Mouse (Mus musculus) left cerebral cortex, adult 8-10 months (tissue): ENCODE data around the gene Rhbdf1. TPM values are rescaled to one million over a fixed set of nuclear protein-coding genes. Genes with fewer than 3 reads are reported as not detected.

Source experiments
- DNase-seq, 2 experiments: peaks; one replicate each; pipeline ENCODE4 v3.0.0; 2022; ENCODE audit warnings: low spot score in 2 of 2
- total RNA-seq, 4 experiments: library from RNA; stranded (reverse); gene quantifications; 2 replicates each; pipeline ENCODE4 v1.2.4; 2022

Rhbdf1 gene
- total RNA-seq, 4 experiments from 2014 or later, result 8.4 to 14.2 (median 10.1) TPM

GRCm38 (mm10) chr11:32238093-32238860 is 16.2 kb upstream of the Rhbdf1 start:
- DNase-seq, result peak in 1 of 2 experiments; percentile 74

GRCm38 (mm10) chr11:32237411-32237795 is 15.3 kb upstream of the Rhbdf1 start:
- DNase-seq, result no peak

DNA sequence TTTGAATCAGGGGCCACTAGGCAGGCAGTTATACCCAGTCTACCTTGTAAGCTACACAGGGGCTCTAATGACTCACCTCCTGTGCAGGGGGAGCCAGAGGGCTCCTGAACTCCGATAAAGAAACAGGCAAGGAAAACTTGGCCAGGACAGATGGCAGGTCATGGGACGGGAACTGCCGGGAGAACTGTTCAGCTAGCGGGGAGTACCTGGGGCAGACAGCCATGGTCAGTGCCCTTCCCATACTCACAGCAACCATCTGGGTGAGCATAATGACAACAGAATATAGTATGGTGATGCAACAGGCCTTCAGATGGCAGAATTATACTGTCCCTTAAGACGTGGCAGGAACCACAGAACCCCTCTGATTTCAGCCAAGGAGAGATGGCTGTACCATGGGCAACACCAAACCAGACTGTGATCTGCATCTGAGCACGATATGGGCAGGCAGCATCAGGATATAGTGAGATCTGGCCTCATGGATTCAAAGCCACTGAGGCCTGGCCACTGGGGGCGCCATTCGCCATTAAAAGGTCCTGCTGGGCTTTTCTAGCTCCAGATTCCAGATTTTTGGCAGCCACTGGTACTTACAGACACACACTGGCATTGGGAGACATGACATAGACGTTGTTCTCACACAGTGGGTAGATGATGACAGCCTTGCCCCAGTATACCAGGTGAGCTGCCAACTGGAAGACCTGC is 14.8 kb upstream of the Rhbdf1 start:
- DNase-seq, result peak in 1 of 2 experiments; percentile 4

GRCm38 (mm10) chr11:32236132-32236531 is 14.0 kb upstream of the Rhbdf1 start:
- DNase-seq, result peak in 1 of 2 experiments; percentile 7

DNA sequence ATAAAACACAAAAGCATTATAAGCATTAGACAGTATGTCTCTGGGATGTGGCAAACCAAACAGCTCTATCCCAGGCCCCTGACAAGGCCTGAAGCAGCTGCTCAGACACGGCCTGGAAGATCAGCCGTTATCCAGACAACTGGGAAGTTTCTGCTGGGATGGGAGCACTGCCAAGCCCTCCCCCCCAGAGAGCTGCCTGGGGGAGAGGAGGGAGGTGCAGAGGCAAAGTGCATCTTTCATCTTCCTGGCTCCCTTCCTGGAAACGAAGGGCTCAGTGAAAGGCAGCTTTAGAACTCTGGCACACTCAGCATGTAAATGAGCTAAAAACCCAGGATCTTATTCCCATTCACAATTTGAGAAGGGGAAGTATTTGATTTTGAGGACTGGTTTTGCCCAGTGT is 13.5 kb upstream of the Rhbdf1 start:
- DNase-seq, result peak in 1 of 2 experiments; percentile 71

- DNase-seq, result peak in 1 of 2 experiments; percentile 23
These were observed 12.9 kb upstream of the Rhbdf1 start for GRCm38 (mm10) chr11:32234816-32235485.

GRCm38 (mm10) chr11:32233895-32234294 is 11.8 kb upstream of the Rhbdf1 start:
- DNase-seq, result no peak

DNA sequence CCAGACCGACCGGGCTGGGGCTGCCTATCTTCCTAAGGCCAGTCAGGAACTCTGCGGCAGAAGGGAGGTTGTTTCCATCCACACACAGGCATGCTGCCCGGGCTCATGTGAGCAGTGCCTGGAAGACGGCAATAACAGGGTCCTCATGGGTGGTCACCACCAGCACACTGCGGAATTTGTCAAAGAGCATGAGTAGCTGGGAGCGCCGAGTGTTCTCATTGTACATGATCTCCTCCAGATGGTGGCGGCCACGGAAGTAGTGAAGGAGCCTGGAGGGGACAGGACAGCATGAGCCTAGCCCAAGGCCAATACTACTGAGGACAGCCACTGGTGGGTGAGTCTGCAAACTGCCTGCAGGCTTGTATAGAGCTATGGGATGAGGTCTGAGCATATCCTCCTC is 10.7 kb upstream of the Rhbdf1 start:
- no peak for DNase-seq

DNA sequence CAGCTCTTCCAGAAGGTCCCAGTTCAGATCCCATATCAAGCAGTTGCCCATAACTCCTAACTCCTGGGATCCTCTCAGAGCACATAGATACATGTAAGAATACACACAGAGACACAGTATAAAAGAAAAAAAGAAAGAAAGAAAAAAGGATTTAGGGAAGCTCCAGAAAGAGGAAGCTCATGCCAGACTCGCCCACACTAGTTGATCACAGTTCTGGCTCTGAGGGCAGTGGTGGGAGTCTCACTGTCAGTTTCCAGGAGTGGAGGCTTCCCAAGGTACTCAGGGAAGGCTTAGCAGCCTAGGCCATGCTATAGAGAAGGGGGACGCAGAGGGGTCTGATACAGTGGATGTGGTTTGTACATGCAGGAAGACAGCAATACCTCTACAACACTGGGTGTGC is 9.0 kb upstream of the Rhbdf1 start:
- no peak for DNase-seq

- DNase-seq, result no peak
These were observed 8.1 kb upstream of the Rhbdf1 start for GRCm38 (mm10) chr11:32230220-32230619.

DNA sequence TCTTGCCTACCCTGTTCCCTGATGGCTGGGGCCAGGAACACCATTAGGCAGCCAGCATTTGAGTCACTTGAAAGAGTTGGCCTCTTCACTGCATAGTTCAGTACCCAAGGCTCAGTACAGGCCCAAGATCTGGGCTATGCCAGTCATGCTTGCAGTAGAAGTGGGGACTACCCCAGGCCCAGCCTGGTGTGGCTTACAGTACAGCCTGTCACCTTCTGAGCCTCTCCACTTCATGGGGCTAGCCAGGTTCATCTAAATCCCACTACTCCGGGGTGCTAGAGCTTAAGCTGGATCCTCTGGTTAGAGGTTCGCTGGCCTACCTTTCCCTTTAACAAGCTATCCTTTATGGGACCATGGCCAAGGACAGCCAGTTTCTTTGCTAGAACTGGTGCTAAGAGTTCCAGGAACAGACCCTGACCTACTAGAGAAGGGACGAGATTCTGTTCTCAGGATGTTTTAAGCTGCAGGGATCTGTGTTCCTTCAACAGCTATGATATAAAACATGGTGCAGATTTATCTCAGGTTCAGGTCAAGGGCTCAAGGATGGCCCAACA is 6.3 kb upstream of the Rhbdf1 start:
- DNase-seq, result no peak

GRCm38 (mm10) chr11:32227555-32227954 is 5.5 kb upstream of the Rhbdf1 start:
- DNase-seq, result no peak

GRCm38 (mm10) chr11:32227041-32227440 is 4.9 kb upstream of the Rhbdf1 start:
- DNase-seq, result no peak

GRCm38 (mm10) chr11:32226124-32226871 is 4.2 kb upstream of the Rhbdf1 start, which contains the start of gene Mpg:
Gene Mpg (plus strand): TSS chr11:32226505.
- DNase-seq, result peak; percentile 71 to 86

DNA sequence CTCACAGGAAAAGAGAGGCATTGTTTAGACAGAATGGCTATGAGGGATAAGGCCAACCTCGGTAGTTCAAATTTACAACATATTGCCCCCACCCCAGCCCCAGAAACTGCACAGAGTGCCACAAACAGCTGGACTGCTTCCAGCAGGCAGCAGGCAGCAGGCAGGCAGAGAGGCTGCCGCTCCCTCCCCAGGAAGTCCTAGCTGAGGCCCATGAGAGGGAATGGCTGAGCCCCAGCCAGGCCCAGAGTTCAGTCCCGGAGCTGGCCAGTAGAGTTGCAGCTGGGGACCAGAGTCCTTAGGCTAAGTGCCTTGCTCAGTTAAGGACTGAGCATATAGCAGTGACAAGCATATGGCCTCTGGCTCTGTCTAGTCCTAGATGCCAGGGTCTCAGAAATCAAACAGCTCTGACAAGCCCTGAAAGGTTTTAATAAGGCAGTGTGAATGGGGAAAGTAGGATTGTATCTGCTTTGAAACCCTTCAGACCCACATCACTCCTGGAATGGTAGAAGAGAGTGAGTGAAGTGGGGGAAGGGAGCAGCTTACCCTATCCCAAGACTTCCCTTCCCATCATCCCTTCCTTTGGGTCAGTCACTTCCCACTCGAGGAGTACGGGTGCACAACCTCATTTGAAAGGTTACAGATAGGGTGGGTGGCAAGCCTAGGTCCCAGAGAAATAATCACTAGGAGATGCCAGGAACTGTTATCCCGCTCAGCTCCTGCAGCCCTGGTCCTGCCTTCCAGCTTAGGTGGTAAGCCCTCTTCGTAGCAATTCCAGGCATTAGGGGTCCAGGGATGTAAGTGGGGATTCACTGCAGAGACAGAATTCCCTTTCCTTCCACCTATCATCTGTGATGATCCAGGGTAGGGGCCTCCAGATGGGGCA is 3.4 kb upstream of the Rhbdf1 start:
- no peak for DNase-seq

GRCm38 (mm10) chr11:32224468-32225139 is 2.5 kb upstream of the Rhbdf1 start:
- DNase-seq, result no peak

GRCm38 (mm10) chr11:32223297-32223967 is 1.3 kb upstream of the Rhbdf1 start:
- DNase-seq, result no peak

DNA sequence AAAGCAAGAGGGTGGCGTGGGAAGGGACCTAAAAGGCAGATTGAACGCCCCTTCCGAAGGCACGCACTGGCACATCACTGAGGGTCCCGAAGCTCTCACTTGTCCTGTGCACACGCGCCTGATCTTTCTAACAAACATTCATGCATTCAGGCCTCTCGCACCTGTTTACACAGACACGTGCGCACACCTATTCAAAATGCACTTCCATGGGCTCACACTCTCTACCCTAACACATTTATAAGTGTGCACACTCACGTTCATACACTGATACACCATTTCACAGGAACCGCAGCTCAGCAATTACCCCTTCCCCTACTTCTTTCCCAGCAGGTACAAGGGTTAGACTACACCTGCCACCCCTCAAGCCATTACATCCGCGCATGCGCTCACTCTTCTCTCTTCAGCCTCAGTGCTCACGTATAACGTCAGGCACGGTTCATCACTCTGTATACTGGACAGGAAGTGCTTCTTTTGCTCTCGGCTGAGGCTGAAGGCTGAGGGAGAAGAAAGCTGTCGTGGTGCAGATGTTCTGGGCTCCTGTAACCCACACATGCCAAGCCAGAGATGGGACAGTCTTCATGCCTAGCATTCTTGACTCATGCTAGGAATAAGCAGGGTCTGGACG is 582 bp upstream of the Rhbdf1 start:
- no peak for DNase-seq
